Mouse (Mus musculus) limb, embryonic 10.5 days (tissue): Measurements from ENCODE around the gene Jam3. TPM values are rescaled to one million over a fixed set of nuclear protein-coding genes. Genes with fewer than 3 reads are reported as not detected.
"Not testable (repeated sequence)": the region's sequence is repeated elsewhere in the genome, so short reads cannot be mapped to it uniquely, and the experiment has no call there.

Source experiments
- DNase-seq: peaks from one replicate; pipeline ENCODE4 v3.0.0-alpha.2; 2017; ENCODE audit warnings: low spot score
- H3K27ac ChIP-seq: fragments of 300-500 bp; sonication (generic); 2 replicates; pipeline ENCODE4 v1.5.1; 2016; ENCODE audit warnings: mild to moderate bottlenecking
- H3K27me3 ChIP-seq: fragments of 300-500 bp; sonication (generic); 2 replicates; pipeline ENCODE4 v1.6.1; 2016; ENCODE audit warnings: low read depth, mild to moderate bottlenecking; ENCODE audit not compliant: poor library complexity, severe bottlenecking
- H3K36me3 ChIP-seq: fragments of 300-500 bp; sonication (generic); 2 replicates; pipeline ENCODE4 v1.6.1; 2016; ENCODE audit warnings: mild to moderate bottlenecking, moderate library complexity
- H3K4me1 ChIP-seq: fragments of 300-500 bp; sonication (generic); 2 replicates; pipeline ENCODE4 v1.6.1; 2016
- H3K4me3 ChIP-seq: fragments of 300-500 bp; sonication (generic); 2 replicates; pipeline ENCODE4 v1.5.1; 2016; ENCODE audit warnings: mild to moderate bottlenecking, moderate library complexity
- H3K9me3 ChIP-seq: fragments of 300-500 bp; sonication (generic); replicated peaks from 2 replicates; pipeline ENCODE4 v1.6.1; 2016; ENCODE audit warnings: mild to moderate bottlenecking
- WGBS: fragments of 180-500 bp; shearing (Covaris S2); methylation state at CpG from one replicate; pipeline ENCODE4 v1.1.7; 2016; 5-methylcytosine and 5-hydroxymethylcytosine counted together
- polyA plus RNA-seq: library from polyadenylated mRNA; unstranded; fragments of >200 nt; fragmentation: Nextera tagmentation; extraction: Ambion mirVana; gene quantifications from 2 replicates; pipeline ENCODE4 v1.2.1, GENCODE M21; 2016

Gene Jam3
- polyA plus RNA-seq, 1 experiment from 2014 or later = 97.9 TPM

- H3K9me3 ChIP-seq, H3K4me1 ChIP-seq, H3K27ac ChIP-seq, H3K27me3 ChIP-seq, H3K36me3 ChIP-seq, H3K4me3 ChIP-seq, DNase-seq: not testable (repeated sequence)
- WGBS = 93% methylated on average over 5 of the region's 5 CpGs
These were observed 8.4 kb upstream of the Jam3 start for GRCm38 (mm10) chr9:27163661-27164060.

GRCm38 (mm10) chr9:27153861-27154260 is 1.4 kb downstream of the Jam3 start:
- H3K27me3 ChIP-seq = no peaks in the 10 kb centered on the region
- 86% methylated on average over 4 of the region's 4 CpGs for WGBS
- peak overlapping the region; percentile 87 for H3K4me3 ChIP-seq
- peak overlapping the region; percentile 95; the same call in 1 of the 2 replicates for H3K27ac ChIP-seq
- H3K36me3 ChIP-seq = peaks cover 7% of the 10 kb centered on the region; the same call in 1 of the 2 replicates
- DNase-seq = no peak
- peaks cover 29% of the 10 kb centered on the region for H3K4me1 ChIP-seq
- no peaks in the 10 kb centered on the region for H3K9me3 ChIP-seq

GRCm38 (mm10) chr9:27149836-27150235 is 5.4 kb downstream of the Jam3 start:
- no peak overlapping the region for H3K4me3 ChIP-seq
- no peaks in the 10 kb centered on the region for H3K9me3 ChIP-seq
- H3K4me1 ChIP-seq = peaks cover 38% of the 10 kb centered on the region
- no peak for DNase-seq
- no peak overlapping the region for H3K27ac ChIP-seq
- WGBS = 59% methylated on average over 9 of the region's 9 CpGs
- peaks cover 26% of the 10 kb centered on the region for H3K36me3 ChIP-seq
- H3K27me3 ChIP-seq = no peaks in the 10 kb centered on the region

GRCm38 (mm10) chr9:27148631-27149471 is 6.4 kb downstream of the Jam3 start:
- WGBS = 28% methylated on average over 18 of the region's 18 CpGs
- Histone ChIP-seq H3K4me1 (peaks cover 30% of the 10 kb centered on the region), H3K9me3 (no peaks in the 10 kb centered on the region), H3K27me3 (no peaks in the 10 kb centered on the region), H3K36me3 (peaks cover 28% of the 10 kb centered on the region), H3K27ac (peak overlapping the region; percentile 71), H3K4me3 (peak overlapping the region; percentile 32)
- DNase-seq = peak; percentile 44

GRCm38 (mm10) chr9:27147946-27148345 is 7.3 kb downstream of the Jam3 start:
- H3K4me1 ChIP-seq = peaks cover 28% of the 10 kb centered on the region
- H3K36me3 ChIP-seq = peaks cover 27% of the 10 kb centered on the region
- WGBS = 81% methylated on average over 8 of the region's 8 CpGs
- no peaks in the 10 kb centered on the region for H3K9me3 ChIP-seq
- DNase-seq = no peak
- no peak overlapping the region for H3K4me3 ChIP-seq
- no peaks in the 10 kb centered on the region for H3K27me3 ChIP-seq
- H3K27ac ChIP-seq = no peak overlapping the region

- Histone ChIP-seq H3K4me3 (no peak overlapping the region), H3K27ac (no peak overlapping the region), H3K27me3 (no peaks in the 10 kb centered on the region), H3K4me1 (peaks cover 27% of the 10 kb centered on the region), H3K9me3 (no peaks in the 10 kb centered on the region), H3K36me3 (peaks cover 34% of the 10 kb centered on the region)
- WGBS = 95% methylated on average over 2 of the region's 2 CpGs
- DNase-seq = no peak
These were observed 8.4 kb downstream of the Jam3 start for GRCm38 (mm10) chr9:27146826-27147225.

- Histone ChIP-seq H3K27ac (no peak overlapping the region), H3K4me3 (no peak overlapping the region), H3K27me3 (no peaks in the 10 kb centered on the region), H3K36me3 (peaks cover 52% of the 10 kb centered on the region), H3K9me3 (no peaks in the 10 kb centered on the region), H3K4me1 (peaks cover 20% of the 10 kb centered on the region)
- no peak for DNase-seq
- WGBS = 89% methylated on average over 5 of the region's 5 CpGs
These were observed 10.2 kb downstream of the Jam3 start for GRCm38 (mm10) chr9:27144996-27145395.

GRCm38 (mm10) chr9:27144271-27144840 is 10.9 kb downstream of the Jam3 start:
- no peak for DNase-seq
- Histone ChIP-seq H3K9me3 (no peaks in the 10 kb centered on the region), H3K4me1 (peaks cover 14% of the 10 kb centered on the region), H3K4me3 (no peak overlapping the region), H3K36me3 (peaks cover 54% of the 10 kb centered on the region), H3K27me3 (no peaks in the 10 kb centered on the region), H3K27ac (no peak overlapping the region)
- 91% methylated on average over 4 of the region's 4 CpGs for WGBS

GRCm38 (mm10) chr9:27140432-27141065 is 14.7 kb downstream of the Jam3 start:
- no peak overlapping the region for H3K27ac ChIP-seq
- H3K4me3 ChIP-seq = no peak overlapping the region
- no peaks in the 10 kb centered on the region for H3K4me1 ChIP-seq
- no peaks in the 10 kb centered on the region for H3K9me3 ChIP-seq
- DNase-seq = no peak
- WGBS = 97% methylated on average over 10 of the region's 10 CpGs
- no peaks in the 10 kb centered on the region for H3K27me3 ChIP-seq
- peaks cover 36% of the 10 kb centered on the region for H3K36me3 ChIP-seq

- peaks cover 23% of the 10 kb centered on the region for H3K36me3 ChIP-seq
- 89% methylated on average over 8 of the region's 8 CpGs for WGBS
- H3K9me3 ChIP-seq = no peaks in the 10 kb centered on the region
- H3K4me3 ChIP-seq = no peak overlapping the region
- no peak for DNase-seq
- no peaks in the 10 kb centered on the region for H3K27me3 ChIP-seq
- H3K27ac ChIP-seq = no peak overlapping the region
- peaks cover 7% of the 10 kb centered on the region; the same call in 1 of the 2 replicates for H3K4me1 ChIP-seq
These were observed 18.6 kb downstream of the Jam3 start for GRCm38 (mm10) chr9:27136651-27137050.

GRCm38 (mm10) chr9:27135372-27135771 is 19.8 kb downstream of the Jam3 start:
- no peak overlapping the region for H3K4me3 ChIP-seq
- no peaks in the 10 kb centered on the region for H3K9me3 ChIP-seq
- no peaks in the 10 kb centered on the region for H3K27me3 ChIP-seq
- DNase-seq = no peak
- peaks cover 10% of the 10 kb centered on the region for H3K36me3 ChIP-seq
- WGBS = 90% methylated on average over 7 of the region's 7 CpGs
- H3K4me1 ChIP-seq = peaks cover 7% of the 10 kb centered on the region; the same call in 1 of the 2 replicates
- H3K27ac ChIP-seq = no peak overlapping the region

- WGBS = 89% methylated on average over 1 of the region's 1 CpGs
- H3K27ac ChIP-seq = no peak overlapping the region
- H3K27me3 ChIP-seq = no peaks in the 10 kb centered on the region
- peaks cover 7% of the 10 kb centered on the region; the same call in 1 of the 2 replicates for H3K4me1 ChIP-seq
- no peaks in the 10 kb centered on the region for H3K9me3 ChIP-seq
- H3K4me3 ChIP-seq = no peak overlapping the region
- peaks cover 5% of the 10 kb centered on the region; the same call in 1 of the 2 replicates for H3K36me3 ChIP-seq
- DNase-seq = no peak
These were observed 20.8 kb downstream of the Jam3 start for GRCm38 (mm10) chr9:27134410-27134809.

- WGBS = 75% methylated on average over 4 of the region's 4 CpGs
- no peak overlapping the region for H3K4me3 ChIP-seq
These were observed 26.6 kb downstream of the Jam3 start for GRCm38 (mm10) chr9:27128629-27129028.

More at GRCm38 (mm10) chr9:27128629-27129028, 26.6 kb downstream of the Jam3 start:
- peaks cover 28% of the 10 kb centered on the region for H3K36me3 ChIP-seq
- no peak for DNase-seq
- H3K4me1 ChIP-seq = peaks cover 12% of the 10 kb centered on the region
- H3K27ac ChIP-seq = no peak overlapping the region
- H3K27me3 ChIP-seq = no peaks in the 10 kb centered on the region
- H3K9me3 ChIP-seq = no peaks in the 10 kb centered on the region
